Mouse (Mus musculus) MEL (cell line): ENCODE measurements at regions not wholly inside any gene's neighbourhood (a gene's known extent, or its start where the extent isn't known, plus 50 kb on each side); places are given as distances from the start of the nearest gene placed in this dataset.
A peak's percentile ranks its signal among the peaks of the same experiment; 100 is the strongest.

Source experiments
- DNase-seq: peaks from one replicate; pipeline ENCODE4 v3.0.0; 2011; ENCODE audit warnings: low read depth, low spot score
- H3K27ac ChIP-seq: 2 replicates; pipeline ENCODE4 v1.5.1; 2012; ENCODE audit warnings: low read depth, mild to moderate bottlenecking, control low read depth, low read length, moderate library complexity; ENCODE audit not compliant: control insufficient read depth
- H3K27me3 ChIP-seq, 2 experiments: fragments of 150-350 bp in 1 of 2; sonication (generic) in 1 of 2; 2 replicates each; pipeline ENCODE4 v1.6.1; 2012; ENCODE audit warnings: low read length in 2 of 2, mild to moderate bottlenecking in 2 of 2, improper control_type of control experiment in 1 of 2, moderate library complexity in 1 of 2; ENCODE audit not compliant: insufficient read depth in 2 of 2, control insufficient read depth in 1 of 2
- H3K36me3 ChIP-seq, 2 experiments: 2 replicates each; pipeline ENCODE4 v1.6.1; 2012 to 2014; ENCODE audit warnings: low read length in 2 of 2, improper control_type of control experiment in 1 of 2, inconsistent platforms in 1 of 2, mild to moderate bottlenecking in 1 of 2; ENCODE audit not compliant: insufficient read depth in 2 of 2, control insufficient read depth in 1 of 2
- H3K4me1 ChIP-seq, 2 experiments: fragments of 150-350 bp in 1 of 2; sonication (generic) in 1 of 2; 2 replicates each; pipeline ENCODE4 v1.6.1; 2012; ENCODE audit warnings: low read length in 2 of 2, improper control_type of control experiment in 1 of 2, mild to moderate bottlenecking in 1 of 2; ENCODE audit not compliant: insufficient read depth in 2 of 2, control insufficient read depth in 1 of 2
- H3K4me3 ChIP-seq, 2 experiments: fragments of 150-350 bp in 1 of 2; sonication (generic) in 1 of 2; 2 replicates each; pipeline ENCODE4 v1.5.1; 2012; ENCODE audit warnings: low read depth in 2 of 2, low read length in 2 of 2, mild to moderate bottlenecking in 2 of 2, moderate library complexity in 2 of 2, control low read depth in 1 of 2, improper control_type of control experiment in 1 of 2; ENCODE audit not compliant: control insufficient read depth in 1 of 2, insufficient read depth in 1 of 2
- H3K79me2 ChIP-seq: 2 replicates; pipeline ENCODE4 v1.6.1; 2012; ENCODE audit warnings: mild to moderate bottlenecking, low read length, moderate library complexity; ENCODE audit not compliant: control insufficient read depth, poor library complexity, insufficient read depth
- H3K9ac ChIP-seq: 2 replicates; pipeline ENCODE4 v1.6.1; 2012; ENCODE audit warnings: low read depth, mild to moderate bottlenecking, control low read depth, low read length, moderate library complexity; ENCODE audit not compliant: control insufficient read depth, poor library complexity, severe bottlenecking
- H3K9me3 ChIP-seq: fragments of 150-350 bp; sonication (generic); replicated peaks from 2 replicates; pipeline ENCODE4 v1.6.1; 2012; ENCODE audit warnings: mild to moderate bottlenecking, low read length, improper control_type of control experiment, moderate library complexity; ENCODE audit not compliant: insufficient read depth
- CHD2 ChIP-seq: IDR thresholded peaks from 2 replicates; pipeline ENCODE4 v1.6.1; 2011; ENCODE audit warnings: low read length, improper control_type of control experiment
- EP300 ChIP-seq, 2 experiments: IDR thresholded peaks; 2 replicates each; pipeline ENCODE4 v1.6.1; 2011; ENCODE audit warnings: improper control_type of control experiment in 2 of 2, low read length in 2 of 2, low read depth in 1 of 2, mild to moderate bottlenecking in 1 of 2
- ETS1 ChIP-seq: IDR thresholded peaks from 2 replicates; pipeline ENCODE4 v1.6.1; 2012; ENCODE audit warnings: low read depth, mild to moderate bottlenecking, inconsistent platforms, low read length, improper control_type of control experiment, moderate library complexity
- GATA1 ChIP-seq: IDR thresholded peaks from 2 replicates; pipeline ENCODE4 v1.6.1; 2011; ENCODE audit warnings: low read depth, low read length, improper control_type of control experiment
- HCFC1 ChIP-seq: IDR thresholded peaks from 2 replicates; pipeline ENCODE4 v1.6.1; 2012; ENCODE audit warnings: low read depth, mild to moderate bottlenecking, inconsistent platforms, low read length, improper control_type of control experiment, moderate library complexity
- MAFK ChIP-seq: IDR thresholded peaks from 2 replicates; pipeline ENCODE4 v1.6.1; 2011; ENCODE audit warnings: low read depth, mild to moderate bottlenecking, low read length, improper control_type of control experiment, borderline replicate concordance
- MAX ChIP-seq: IDR thresholded peaks from 2 replicates; pipeline ENCODE4 v1.6.1; 2011; ENCODE audit warnings: low read length, improper control_type of control experiment
- MAZ ChIP-seq: IDR thresholded peaks from 2 replicates; pipeline ENCODE4 v1.6.1; 2012; ENCODE audit warnings: low read depth, mild to moderate bottlenecking, inconsistent platforms, low read length, improper control_type of control experiment
- POLR2A ChIP-seq, 2 experiments: IDR thresholded peaks; 2 replicates each; pipeline ENCODE4 v1.6.1; 2011 to 2012; ENCODE audit warnings: low read length in 2 of 2, mild to moderate bottlenecking in 2 of 2, control low read depth in 1 of 2, improper control_type of control experiment in 1 of 2, low read depth in 1 of 2, moderate library complexity in 1 of 2; ENCODE audit not compliant: control insufficient read depth in 1 of 2, insufficient read depth in 1 of 2, poor library complexity in 1 of 2
- POLR2AphosphoS5 ChIP-seq: IDR thresholded peaks from 2 replicates; pipeline ENCODE4 v1.6.1; 2012; ENCODE audit warnings: low read depth, borderline replicate concordance, mild to moderate bottlenecking, inconsistent platforms, low read length, moderate library complexity, mixed read lengths
- RAD21 ChIP-seq: IDR thresholded peaks from 2 replicates; pipeline ENCODE4 v1.6.1; 2011; ENCODE audit warnings: mild to moderate bottlenecking, low read depth, low read length, improper control_type of control experiment
- RCOR1 ChIP-seq: IDR thresholded peaks from 2 replicates; pipeline ENCODE4 v1.6.1; 2012; ENCODE audit warnings: low read depth, mild to moderate bottlenecking, inconsistent platforms, low read length, improper control_type of control experiment
- SIN3A ChIP-seq: IDR thresholded peaks from 2 replicates; pipeline ENCODE4 v1.6.1; 2012; ENCODE audit warnings: low read length, improper control_type of control experiment, inconsistent platforms
- TAL1 ChIP-seq: IDR thresholded peaks from 2 replicates; pipeline ENCODE4 v1.6.1; 2012; ENCODE audit warnings: mild to moderate bottlenecking, inconsistent platforms, low read length, moderate library complexity, mixed read lengths
- TBP ChIP-seq: IDR thresholded peaks from 2 replicates; pipeline ENCODE4 v1.8.0; 2011; ENCODE audit warnings: low read depth, low read length, improper control_type of control experiment
- TCF12 ChIP-seq: IDR thresholded peaks from 2 replicates; pipeline ENCODE4 v1.6.1; 2014; ENCODE audit warnings: low read depth, mild to moderate bottlenecking, inconsistent platforms, low read length, improper control_type of control experiment, moderate library complexity
- USF1 ChIP-seq: IDR thresholded peaks from 2 replicates; pipeline ENCODE4 v1.6.1; 2014; ENCODE audit warnings: low read depth, mild to moderate bottlenecking, inconsistent platforms, low read length, improper control_type of control experiment, moderate library complexity

DNA sequence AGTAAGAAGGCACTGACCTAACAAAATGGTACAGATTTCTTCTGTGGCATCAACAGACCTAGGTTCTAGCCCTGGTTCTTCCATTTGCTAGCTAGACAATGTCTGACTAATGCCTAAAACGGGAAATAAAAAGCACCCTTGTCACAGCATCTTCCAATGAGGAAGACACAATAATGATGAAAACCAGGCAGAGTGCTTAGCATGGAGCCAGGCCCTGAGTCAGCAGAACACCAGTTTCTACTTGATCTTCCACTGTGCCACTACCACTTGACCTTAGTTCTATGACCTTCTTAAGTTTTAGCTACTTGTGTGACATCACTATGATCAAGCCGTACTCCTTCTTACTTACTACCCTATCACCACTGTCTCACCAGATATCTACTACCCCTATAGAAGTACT is 145.4 kb upstream of the Zfand5 start:
- H3K79me2 ChIP-seq: no peaks in the 10 kb centered on the region
- H3K4me1 ChIP-seq: no peaks in the 10 kb centered on the region
- H3K27me3 ChIP-seq: no peaks in the 10 kb centered on the region; a peak in 2 of 4 replicates
- H3K27ac ChIP-seq: no peak overlapping the region
- DNase-seq: no peak
- H3K36me3 ChIP-seq: no peaks in the 10 kb centered on the region
- TF ChIP-seq EP300 (IDR thresholded peaks at IDR 0.05; ENCODE audit: low read depth in 1 of 2, low read length in 2 of 2) (no peak), USF1 (no peak), MAZ (no peak), RAD21 (no peak), HCFC1 (no peak), SIN3A (no peak), RCOR1 (no peak), TBP (no peak), GATA1 (no peak)
- H3K9ac ChIP-seq: no peak overlapping the region
- H3K9me3 ChIP-seq: no peaks in the 10 kb centered on the region
- no peak overlapping the region for H3K4me3 ChIP-seq

DNA sequence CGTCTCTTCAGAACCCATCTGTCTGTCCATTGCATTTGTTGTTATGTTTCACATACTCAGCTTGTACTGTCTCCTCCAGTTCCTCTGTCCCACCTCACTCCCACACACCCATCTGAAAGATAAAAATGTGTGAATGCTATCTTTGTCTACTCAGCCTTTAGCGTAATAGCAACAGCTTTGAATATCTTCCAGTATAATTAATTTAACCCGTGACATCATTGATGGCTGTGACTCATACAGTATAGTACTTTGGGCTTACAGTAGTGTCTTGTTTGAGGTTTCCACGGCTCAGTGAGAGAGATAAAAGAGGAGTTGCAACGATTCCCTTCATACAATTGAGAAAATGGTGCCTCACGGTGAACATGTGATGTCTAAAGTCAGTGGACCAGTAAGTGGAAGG is 152.6 kb upstream of the Zfand5 start:
- Histone ChIP-seq H3K27ac (peak overlapping the region; percentile 2; the same call in 1 of the 2 replicates), H3K36me3 (peaks cover 0 to 9% of the 10 kb centered on the region in 2 experiments; a peak in 2 of 4 replicates), H3K27me3 (no peaks in the 10 kb centered on the region), H3K79me2 (no peaks in the 10 kb centered on the region), H3K4me1 (peaks cover 0 to 14% of the 10 kb centered on the region in 2 experiments; a peak in 2 of 4 replicates), H3K4me3 (no peak overlapping the region), H3K9ac (no peak overlapping the region), H3K9me3 (no peaks in the 10 kb centered on the region)
- TF ChIP-seq POLR2A (IDR thresholded peaks at IDR 0.05; ENCODE audit: control insufficient read depth in 1 of 2, insufficient read depth in 1 of 2, low read depth in 1 of 2, low read length in 2 of 2, poor library complexity in 1 of 2) (no peak), MAX (no peak), ETS1 (peak; percentile 92), EP300 (IDR thresholded peaks at IDR 0.05; ENCODE audit: low read depth in 1 of 2, low read length in 2 of 2) (peak; percentile 75 to 80; a peak in 3 of 4 replicates), TAL1 (peak; percentile 26; the same call in 1 of the 2 replicates), CHD2 (no peak), MAFK (0 out of 2 replicates have a peak, but pooled peaks have one; percentile 46), TCF12 (peak; percentile 55; the same call in 1 of the 2 replicates), GATA1 (peak; percentile 78), POLR2AphosphoS5 (no peak)
- peak; percentile 72 for DNase-seq
